Mouse (Mus musculus) Patski (cell line): ENCODE data around the gene Mea1. TPM values are rescaled to one million over a fixed set of nuclear protein-coding genes. Genes with fewer than 3 reads are reported as not detected.

Source experiments
- ATAC-seq: fragments of 100-300 bp; one replicate; pipeline ENCODE4 v1.8.0; 2021
- CTCF ChIA-PET: fragments of 350-600 bp; sonication (Branson Sonifier 250); formaldehyde crosslinking; loops from one replicate; lab custom pipeline; 2022; ENCODE audit warnings: inconsistent platforms; lab: Charles Lee
- POLR2A ChIA-PET: fragments of 350-600 bp; sonication (Branson Sonifier 250); formaldehyde crosslinking; loops from one replicate; lab custom pipeline; 2022; ENCODE audit warnings: antibody characterized with exemption, inconsistent platforms; lab: Charles Lee
- DNase-seq: peaks from one replicate; pipeline ENCODE4 v3.0.0-alpha.2; 2011; ENCODE audit warnings: low read depth, low spot score
- H3K27me3 ChIP-seq: fragments of 371-371 bp; one replicate; pipeline ENCODE4 v1.5.1; 2021
- CTCF ChIP-seq: fragments of 100-300 bp; IDR thresholded peaks from one replicate; pipeline ENCODE4 v1.5.1; 2021
- in situ Hi-C: fragments of 300-500 bp; cut with MboI; formaldehyde crosslinking; loops from 3 replicates; pipeline ENCODE4 v1.11.1; 2018; ENCODE audit warnings: low pct_unique_long_range_greater_than_20kb, mixed read lengths
- polyA plus RNA-seq: library from polyadenylated mRNA; unstranded; gene quantifications from one replicate; pipeline ENCODE4 v1.2.3, GENCODE M21; 2021

Mea1 gene
- polyA plus RNA-seq, 1 experiment from 2014 or later, result 150 TPM

- H3K27me3 ChIP-seq, result no peaks in the 10 kb centered on the region
- ATAC-seq, result no peak
- DNase-seq, result no peak
- ChIA-PET POLR2A (interaction anchor here (0.6 to 1.3 kb wide), 6 partner anchors 10 to 70 kb away, joined by 3 to 11 read pairs (median 4); partner anchors contain the start of genes Klhdc3 and Ppp2r5d), CTCF (interaction anchor here (1.1 to 3.2 kb wide), 3 partner anchors 9 to 70 kb away, joined by 3 to 21 read pairs (median 7); partner anchors contain the start of gene Mea1)
- TF ChIP-seq CTCF, result no peak
- in situ Hi-C loops, result loop anchor here (5.0 kb wide), 1 partner anchor 63 kb away; the partner anchor contains the start of gene Cul7
Observed at GRCm38 (mm10) chr17:46714756-46715481, 36.3 kb downstream of the Mea1 start.

- no peak for DNase-seq
- POLR2A ChIA-PET, result interaction anchor here (0.6 kb wide), 1 partner anchor 16 kb away, joined by 3 read pairs; the partner anchor contains the start of gene Ppp2r5d
- TF ChIP-seq CTCF, result no peak
- in situ Hi-C loops, result no loop called here
- no peaks in the 10 kb centered on the region for H3K27me3 ChIP-seq
- ATAC-seq, result no peak
- CTCF ChIA-PET, result no interaction called here
Observed at GRCm38 (mm10) chr17:46721077-46721476, 42.5 kb downstream of the Mea1 start.

GRCm38 (mm10) chr17:46724477-46725084 is 46.0 kb downstream of the Mea1 start:
- TF ChIP-seq CTCF, result no peak
- ChIA-PET CTCF (interaction anchor here (2.7 kb wide), 1 partner anchor 9 kb away, joined by 21 read pairs; no protein-coding TSS in a partner anchor), POLR2A (interaction anchor here (0.7 kb wide), 1 partner anchor 11 kb away, joined by 3 read pairs; no protein-coding TSS in a partner anchor)
- DNase-seq, result no peak
- in situ Hi-C loops, result no loop called here
- no peak for ATAC-seq
- H3K27me3 ChIP-seq, result no peaks in the 10 kb centered on the region

DNA sequence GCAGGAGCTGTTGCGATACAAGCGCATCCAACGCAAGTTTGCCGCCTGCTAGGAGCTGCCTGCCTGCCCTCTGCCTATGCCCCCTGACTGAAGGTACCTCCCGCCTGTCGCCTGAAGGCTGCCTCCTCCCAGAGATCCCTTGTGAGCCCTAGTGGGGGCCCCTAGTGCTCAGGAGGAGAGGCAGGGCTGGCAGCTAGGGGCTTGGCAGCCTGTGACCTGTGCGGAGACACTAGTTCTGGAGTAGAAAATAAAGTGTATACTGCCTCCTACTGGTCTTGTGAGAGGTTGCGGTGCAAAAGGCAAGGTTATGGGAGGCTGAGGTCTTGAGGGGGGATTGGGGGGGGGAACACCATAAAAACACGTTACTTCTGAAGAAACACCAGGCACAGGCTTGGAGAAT is 46.7 kb downstream of the Mea1 start:
- no peaks in the 10 kb centered on the region for H3K27me3 ChIP-seq
- TF ChIP-seq CTCF, result no peak
- ATAC-seq, result no peak
- ChIA-PET CTCF (interaction anchor here (2.7 kb wide), 1 partner anchor 10 kb away, joined by 21 read pairs; no protein-coding TSS in a partner anchor), POLR2A (no interaction called here)
- in situ Hi-C loops, result no loop called here
- DNase-seq, result no peak

- in situ Hi-C loops, result no loop called here
- no peak for TF ChIP-seq CTCF
- CTCF ChIA-PET, result interaction anchor here (2.7 kb wide), 1 partner anchor 10 kb away, joined by 21 read pairs; no protein-coding TSS in a partner anchor
- POLR2A ChIA-PET, result interaction anchor here (1.0 kb wide), 2 partner anchors 11 to 28 kb away, joined by 3 read pairs; no protein-coding TSS in a partner anchor
- DNase-seq, result no peak
- ATAC-seq, result no peak
- H3K27me3 ChIP-seq, result no peaks in the 10 kb centered on the region
Observed at GRCm38 (mm10) chr17:46725731-46726645, 47.4 kb downstream of the Mea1 start.

GRCm38 (mm10) chr17:46727271-46727670 is 48.7 kb downstream of the Mea1 start:
- POLR2A ChIA-PET, result interaction anchor here (1.0 kb wide), 2 partner anchors 12 to 30 kb away, joined by 3 read pairs; no protein-coding TSS in a partner anchor
- CTCF ChIA-PET, result no interaction called here

GRCm38 (mm10) chr17:46728021-46728420 is 49.4 kb downstream of the Mea1 start:
- CTCF ChIA-PET, result no interaction called here
- no peak for TF ChIP-seq CTCF
- no peak for ATAC-seq
- POLR2A ChIA-PET, result interaction anchor here (0.7 kb wide), 1 partner anchor 13 kb away, joined by 4 read pairs; no protein-coding TSS in a partner anchor
- in situ Hi-C loops, result no loop called here
- DNase-seq, result no peak
- H3K27me3 ChIP-seq, result no peaks in the 10 kb centered on the region

More at GRCm38 (mm10) chr17:46727271-46727670, 48.7 kb downstream of the Mea1 start:
- H3K27me3 ChIP-seq, result no peaks in the 10 kb centered on the region
- in situ Hi-C loops, result no loop called here
- ATAC-seq (no peak), DNase-seq (no peak)
- no peak for TF ChIP-seq CTCF

DNA sequence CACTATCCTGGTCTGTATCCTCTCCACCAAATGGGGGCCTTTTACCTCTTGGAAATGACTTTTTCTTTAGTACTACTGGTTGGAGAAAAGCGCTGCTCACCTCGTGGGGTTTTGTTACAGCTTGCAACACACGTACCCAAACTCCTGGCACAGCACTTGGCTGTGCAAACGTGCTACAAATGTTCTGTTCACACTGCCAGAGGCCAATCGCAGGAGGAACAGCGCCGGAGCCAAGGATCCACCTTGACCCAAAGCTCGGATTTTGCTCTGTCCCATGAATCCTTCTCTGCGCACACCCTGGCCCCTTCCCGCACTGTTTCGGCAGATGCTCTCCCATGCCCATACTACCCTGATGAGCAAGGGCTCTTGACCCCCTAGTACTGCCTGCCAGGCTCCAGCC is 49.9 kb downstream of the Mea1 start:
- ChIA-PET CTCF (no interaction called here), POLR2A (no interaction called here)
- no peaks in the 10 kb centered on the region for H3K27me3 ChIP-seq
- no peak for TF ChIP-seq CTCF
- ATAC-seq (no peak), DNase-seq (no peak)
- in situ Hi-C loops, result no loop called here

- peak; percentile 27 for ATAC-seq
- ChIA-PET POLR2A (no interaction called here), CTCF (no interaction called here)
- no peak for DNase-seq
- in situ Hi-C loops, result no loop called here
- no peak for TF ChIP-seq CTCF
- H3K27me3 ChIP-seq, result no peaks in the 10 kb centered on the region
Observed at GRCm38 (mm10) chr17:46728904-46729318, 50.3 kb downstream of the Mea1 start, which contains the start of gene Gnmt. Gene Gnmt, minus strand, starts transcription at chr17:46729168.

Other genes with a start within 250 kb of the Mea1 start
- gene Crip3, start 249.9 kb upstream of the Mea1 start, polyA plus RNA-seq, result not detected
- not detected for gene Slc22a7, start 240.3 kb upstream of the Mea1 start, polyA plus RNA-seq
- gene Ttbk1, start 191.1 kb upstream of the Mea1 start, polyA plus RNA-seq, result 0.21 TPM
- gene Dnph1, start 182.1 kb upstream of the Mea1 start, polyA plus RNA-seq, result 16.9 TPM
- 34.3 TPM for gene Cul9, start 132.4 kb upstream of the Mea1 start, polyA plus RNA-seq
- gene Srf, start 122.6 kb upstream of the Mea1 start, polyA plus RNA-seq, result 72.1 TPM
- 86.6 TPM for gene Ptk7, start 49.3 kb upstream of the Mea1 start, polyA plus RNA-seq
- gene Klc4, start 32.8 kb upstream of the Mea1 start, polyA plus RNA-seq, result 42.3 TPM
- gene Mrpl2, start 32.6 kb upstream of the Mea1 start, polyA plus RNA-seq, result 124 TPM
- 109 TPM for gene Cul7, start 28.5 kb upstream of the Mea1 start, polyA plus RNA-seq
- gene Rrp36, start 4.4 kb upstream of the Mea1 start, polyA plus RNA-seq, result 46.4 TPM
- gene Klhdc3, start 2.1 kb downstream of the Mea1 start, polyA plus RNA-seq, result 61.4 TPM
- 87.8 TPM for gene Ppp2r5d, start 26.3 kb downstream of the Mea1 start, polyA plus RNA-seq
- gene Pex6, start 32.7 kb downstream of the Mea1 start, polyA plus RNA-seq, result 39.9 TPM
- gene Gnmt, start 50.4 kb downstream of the Mea1 start, polyA plus RNA-seq, result 0.21 TPM
- 110 TPM for gene Cnpy3, start 73.4 kb downstream of the Mea1 start, polyA plus RNA-seq
- gene Ptcra, start 84.9 kb downstream of the Mea1 start, polyA plus RNA-seq, result 0.12 TPM
- 24.4 TPM for gene 2310039H08Rik, start 93.8 kb downstream of the Mea1 start, polyA plus RNA-seq
- gene Rpl7l1, start 103.9 kb downstream of the Mea1 start, polyA plus RNA-seq, result 119 TPM
- 16.4 TPM for gene Bicral, start 179.7 kb downstream of the Mea1 start, polyA plus RNA-seq
- 36.4 TPM for gene Tbcc, start 211.9 kb downstream of the Mea1 start, polyA plus RNA-seq
- gene Prph2, start 231.7 kb downstream of the Mea1 start, polyA plus RNA-seq, result not detected